Mouse (Mus musculus) cerebellum, adult 2 months (tissue): Measurements from ENCODE around the gene Psmb7. TPM values are rescaled to one million over a fixed set of nuclear protein-coding genes. Genes with fewer than 3 reads are reported as not detected.

Experiments used
- DNase-seq, 2 experiments: peaks; one replicate each; pipeline ENCODE4 v3.0.0; 2021
- H3K27ac ChIP-seq: fragments of 200-500 bp; 2 replicates; pipeline ENCODE4 v1.5.1; 2012; ENCODE audit warnings: low read length, control low read depth, inconsistent platforms; ENCODE audit not compliant: insufficient read depth
- H3K27me3 ChIP-seq: fragments of 200-500 bp; 2 replicates; pipeline ENCODE4 v1.6.1; 2012; ENCODE audit warnings: inconsistent platforms, mild to moderate bottlenecking, low read length, moderate library complexity; ENCODE audit not compliant: control insufficient read depth, insufficient read depth
- H3K4me1 ChIP-seq: fragments of 200-500 bp; 2 replicates; pipeline ENCODE4 v1.6.1; 2011; ENCODE audit warnings: low read length; ENCODE audit not compliant: control insufficient read depth, insufficient read depth
- H3K4me3 ChIP-seq: fragments of 200-500 bp; replicated peaks from 2 replicates; pipeline ENCODE3; 2011; ENCODE audit warnings: mild to moderate bottlenecking, low read depth, low read length, control low read depth; ENCODE audit not compliant: insufficient read depth
- CTCF ChIP-seq: fragments of 200-500 bp; IDR thresholded peaks from 2 replicates; pipeline ENCODE4 v1.5.1; 2011; ENCODE audit warnings: low read depth, mild to moderate bottlenecking, control low read depth, low read length, moderate library complexity, borderline replicate concordance; ENCODE audit not compliant: insufficient read depth
- POLR2A ChIP-seq: fragments of 200-500 bp; IDR thresholded peaks from 2 replicates; pipeline ENCODE4 v1.6.1; 2011; ENCODE audit warnings: low read length, control low read depth, borderline replicate concordance; ENCODE audit not compliant: insufficient read depth
- WGBS: fragments of 180-500 bp; shearing (Covaris S2); methylation state at CpG from one replicate; pipeline ENCODE4 v1.1.7; 2018; 5-methylcytosine and 5-hydroxymethylcytosine counted together
- polyA plus RNA-seq: library from polyadenylated mRNA; depleted of rRNA; stranded (reverse); fragments of >200 nt; gene quantifications from 2 replicates; pipeline ENCODE4 v1.2.3, GENCODE M21; 2012

Gene Psmb7
- polyA plus RNA-seq, 1 experiment = 310 TPM

GRCm38 (mm10) chr2:38584514-38585378 is 59.1 kb downstream of the Psmb7 start:
- no peak for DNase-seq
- WGBS = 34% methylated on average over 13 of the region's 13 CpGs
- Histone ChIP-seq H3K27me3 (no peaks in the 10 kb centered on the region), H3K27ac (no peak overlapping the region), H3K4me1 (no peaks in the 10 kb centered on the region), H3K4me3 (no peak overlapping the region)
- TF ChIP-seq POLR2A = no peak
- peak; percentile 15; the same call in 1 of the 2 replicates for TF ChIP-seq CTCF

DNA sequence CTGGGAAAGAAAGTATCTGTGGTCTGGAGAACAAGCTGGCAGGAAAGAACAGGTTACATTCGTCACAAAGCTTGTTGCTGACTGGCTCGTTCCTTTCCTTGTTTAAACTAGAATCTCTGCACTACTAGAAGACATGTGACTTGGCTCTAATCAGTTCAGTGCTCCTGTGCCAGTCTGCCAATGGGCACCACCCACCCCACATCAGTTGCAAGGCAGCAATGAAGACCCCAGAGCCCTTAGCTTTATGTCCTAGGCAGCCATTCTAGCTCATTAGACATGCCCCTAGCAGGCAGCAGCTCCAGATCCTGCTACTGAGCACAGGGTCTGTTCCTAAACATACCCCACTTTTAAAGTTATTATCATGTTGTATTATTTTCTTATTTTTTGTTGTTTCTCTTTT is 59.9 kb downstream of the Psmb7 start:
- no peaks in the 10 kb centered on the region for H3K27me3 ChIP-seq
- WGBS = 72% methylated on average over 2 of the region's 2 CpGs
- no peak for DNase-seq
- H3K4me3 ChIP-seq = no peak overlapping the region
- H3K4me1 ChIP-seq = peaks cover 6% of the 10 kb centered on the region
- H3K27ac ChIP-seq = no peak overlapping the region
- TF ChIP-seq POLR2A (no peak), CTCF (no peak)

GRCm38 (mm10) chr2:38579528-38579927 is 64.4 kb downstream of the Psmb7 start:
- DNase-seq = peak in 1 of 2 experiments; percentile 19
- 32% methylated on average over 1 of the region's 1 CpGs for WGBS
- no peak overlapping the region for H3K27ac ChIP-seq
- H3K27me3 ChIP-seq = no peaks in the 10 kb centered on the region
- TF ChIP-seq CTCF (no peak), POLR2A (no peak)
- H3K4me1 ChIP-seq = peaks cover 12% of the 10 kb centered on the region
- H3K4me3 ChIP-seq = no peak overlapping the region

- no peaks in the 10 kb centered on the region for H3K27me3 ChIP-seq
- peaks cover 12% of the 10 kb centered on the region for H3K4me1 ChIP-seq
- peak; percentile 55 to 56 for DNase-seq
- 34% methylated on average over 13 of the region's 13 CpGs for WGBS
- H3K4me3 ChIP-seq = no peak overlapping the region
- H3K27ac ChIP-seq = no peak overlapping the region
- TF ChIP-seq POLR2A (no peak), CTCF (no peak)
Observed at GRCm38 (mm10) chr2:38578602-38579521, 65.0 kb downstream of the Psmb7 start.

DNA sequence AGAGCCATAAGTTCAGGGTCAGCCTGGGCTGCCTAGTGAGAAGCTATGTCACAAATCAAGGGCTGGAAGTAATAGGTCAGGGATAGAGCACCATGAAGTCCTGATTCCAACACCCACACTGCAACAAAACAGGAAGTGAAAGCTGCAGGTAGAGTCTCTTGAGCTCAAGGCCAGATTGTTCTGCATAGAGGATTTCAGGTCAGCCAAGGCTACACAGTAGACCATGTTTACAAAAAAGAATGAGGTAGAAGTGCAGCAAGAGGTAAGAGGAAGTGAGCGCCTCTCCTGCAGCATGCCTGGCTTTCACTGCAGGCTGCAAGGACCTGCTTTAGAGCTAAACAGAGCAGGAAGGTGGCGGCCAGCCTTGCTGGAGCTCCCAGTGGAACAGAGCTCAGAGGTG is 69.2 kb downstream of the Psmb7 start:
- no peak overlapping the region for H3K27ac ChIP-seq
- no peak for DNase-seq
- TF ChIP-seq POLR2A (no peak), CTCF (no peak)
- H3K27me3 ChIP-seq = no peaks in the 10 kb centered on the region
- 100% methylated on average over 2 of the region's 2 CpGs for WGBS
- peaks cover 28% of the 10 kb centered on the region for H3K4me1 ChIP-seq
- H3K4me3 ChIP-seq = no peak overlapping the region

DNA sequence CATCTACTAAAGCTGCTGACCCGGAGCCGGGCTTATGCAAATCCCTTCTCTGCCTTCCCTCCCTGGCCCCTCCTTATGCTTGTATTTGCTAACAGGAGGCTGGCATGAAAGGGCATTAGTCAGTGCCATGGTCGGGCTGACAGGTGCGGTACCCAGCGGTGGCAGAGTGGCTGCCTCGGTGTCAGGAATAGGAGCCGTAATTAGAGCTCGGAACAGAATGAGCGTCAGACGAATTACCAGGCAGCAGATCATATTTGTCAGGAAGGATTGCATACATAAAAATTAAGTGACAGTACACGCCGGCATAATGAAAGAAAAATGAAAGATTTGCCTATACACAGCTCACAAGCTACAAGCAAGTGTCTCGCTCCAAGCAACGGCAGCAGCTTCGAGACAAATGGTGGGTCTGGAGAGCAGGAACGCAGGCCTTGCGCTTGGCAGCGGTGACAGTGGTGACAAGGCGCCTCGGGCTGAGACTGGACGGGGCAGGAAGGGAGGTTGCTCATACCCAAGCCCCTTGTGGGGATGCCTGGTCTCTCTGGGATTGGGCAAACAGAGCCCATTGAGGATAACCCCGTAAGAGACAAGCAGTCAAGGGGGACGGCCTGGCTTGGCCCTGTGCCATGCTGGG is 71.8 kb downstream of the Psmb7 start:
- Histone ChIP-seq H3K27ac (no peak overlapping the region), H3K4me3 (no peak overlapping the region), H3K4me1 (peaks cover 15% of the 10 kb centered on the region), H3K27me3 (no peaks in the 10 kb centered on the region)
- WGBS = 32% methylated on average over 23 of the region's 23 CpGs
- no peak for TF ChIP-seq CTCF
- no peak for TF ChIP-seq POLR2A
- DNase-seq = peak; percentile 71 to 81

GRCm38 (mm10) chr2:38562596-38562995 is 81.3 kb downstream of the Psmb7 start:
- Histone ChIP-seq H3K4me3 (no peak overlapping the region), H3K4me1 (no peaks in the 10 kb centered on the region), H3K27me3 (no peaks in the 10 kb centered on the region), H3K27ac (no peak overlapping the region)
- DNase-seq = no peak
- TF ChIP-seq POLR2A = no peak
- no peak for TF ChIP-seq CTCF
- 88% methylated on average over 4 of the region's 4 CpGs for WGBS
